Mouse (Mus musculus) liver, embryonic 15.5 days (tissue): ENCODE measurements around the gene Gzme. TPM values are rescaled to one million over a fixed set of nuclear protein-coding genes. Genes with fewer than 3 reads are reported as not detected.

Experiments used
- ATAC-seq: fragments of 200-750 bp; cut with Nextera tagmentation; 2 replicates; pipeline ENCODE4 v1.8.0; 2017; ENCODE audit warnings: moderate number of reproducible peaks, mild to moderate bottlenecking, moderate library complexity; ENCODE audit not compliant: insufficient read depth
- H3K27ac ChIP-seq: fragments of 300-500 bp; sonication (generic); replicated peaks from 2 replicates; pipeline ENCODE4 v1.5.1; 2015; ENCODE audit warnings: mild to moderate bottlenecking, inconsistent platforms
- H3K27me3 ChIP-seq: fragments of 300-500 bp; sonication (generic); 2 replicates; pipeline ENCODE4 v1.6.1; 2015; ENCODE audit warnings: mild to moderate bottlenecking, inconsistent platforms
- H3K36me3 ChIP-seq: fragments of 300-500 bp; sonication (generic); replicated peaks from 2 replicates; pipeline ENCODE4 v1.6.1; 2015; ENCODE audit warnings: moderate library complexity, mild to moderate bottlenecking, inconsistent platforms
- H3K4me1 ChIP-seq: fragments of 300-500 bp; sonication (generic); replicated peaks from 2 replicates; pipeline ENCODE4 v1.6.1; 2015; ENCODE audit warnings: inconsistent platforms
- H3K4me2 ChIP-seq: fragments of 300-500 bp; sonication (generic); 2 replicates; pipeline ENCODE4 v1.6.1; 2015; ENCODE audit warnings: moderate library complexity, mild to moderate bottlenecking, inconsistent platforms
- H3K4me3 ChIP-seq: fragments of 300-500 bp; sonication (generic); replicated peaks from 2 replicates; pipeline ENCODE4 v1.5.1; 2015; ENCODE audit warnings: mild to moderate bottlenecking, inconsistent platforms
- H3K9ac ChIP-seq: fragments of 300-500 bp; sonication (generic); 2 replicates; pipeline ENCODE4 v1.6.1; 2015; ENCODE audit warnings: moderate library complexity, mild to moderate bottlenecking, inconsistent platforms
- H3K9me3 ChIP-seq: fragments of 300-500 bp; sonication (generic); replicated peaks from 2 replicates; pipeline ENCODE4 v1.6.1; 2016; ENCODE audit warnings: inconsistent platforms
- WGBS: fragments of 180-500 bp; shearing (Covaris S2); methylation state at CpG from one replicate; pipeline ENCODE4 v1.1.7; 2015; ENCODE audit warnings: mixed read lengths; ENCODE audit not compliant: insufficient replicate concordance; 5-methylcytosine and 5-hydroxymethylcytosine counted together
- microRNA-seq: library from miRNA; unstranded; fragments of <30 nt; microRNA quantifications from one replicate; pipeline ENCODE4, GENCODE M21; 2016
- polyA plus RNA-seq: library from polyadenylated mRNA; unstranded; fragments of >200 nt; fragmentation: Nextera tagmentation; extraction: Ambion mirVana; gene quantifications from 2 replicates; pipeline ENCODE4 v1.2.1, GENCODE M21; 2015

The Gzme gene
- polyA plus RNA-seq, 1 experiment from 2014 or later, result not detected

DNA sequence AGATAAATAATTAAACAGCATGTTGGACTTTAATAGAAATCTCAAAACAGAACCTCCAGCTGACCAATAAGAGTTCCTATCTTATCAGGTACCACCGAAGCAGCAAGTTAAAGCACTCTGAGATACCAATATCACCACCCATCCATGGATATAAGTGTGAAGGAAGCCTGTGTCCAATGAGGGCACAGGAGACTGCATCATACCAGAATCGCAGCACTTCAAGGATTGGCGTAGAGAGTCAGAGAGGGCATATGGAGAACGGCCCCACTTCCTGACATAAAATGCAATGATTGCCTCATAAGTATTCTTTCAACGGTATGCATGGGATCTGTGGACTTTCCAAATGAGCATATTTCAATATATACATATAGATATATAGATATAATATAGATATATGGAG lies 15.4 kb downstream of the Gzme start:
- 50% methylated on average over 5 of the region's 5 CpGs for WGBS
- Histone ChIP-seq H3K4me1 (no peaks in the 10 kb centered on the region), H3K36me3 (no peaks in the 10 kb centered on the region), H3K9ac (no peak overlapping the region), H3K27me3 (no peaks in the 10 kb centered on the region), H3K9me3 (no peaks in the 10 kb centered on the region), H3K4me2 (no peak overlapping the region), H3K4me3 (no peak overlapping the region), H3K27ac (no peak overlapping the region)
- no peak for ATAC-seq

DNA sequence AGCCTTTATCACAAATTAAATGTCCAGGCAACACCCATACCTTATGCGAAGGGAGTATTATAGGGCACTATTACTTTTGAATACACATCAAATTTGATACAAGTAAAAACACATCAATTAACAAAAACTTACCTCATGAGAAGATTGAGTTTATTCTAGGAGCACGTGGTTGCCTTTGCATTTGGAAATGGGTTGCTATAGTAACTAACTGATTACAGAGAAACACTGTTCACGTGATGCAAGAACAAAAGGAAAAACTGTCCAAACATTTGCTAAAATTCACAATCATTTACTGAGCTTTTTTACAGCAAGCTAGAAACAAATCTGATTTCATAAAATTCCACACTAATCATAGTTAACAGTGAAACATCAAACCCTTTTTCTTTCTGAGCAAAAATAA lies 17.0 kb downstream of the Gzme start:
- no peak overlapping the region for H3K4me3 ChIP-seq
- no peaks in the 10 kb centered on the region for H3K9me3 ChIP-seq
- no peak overlapping the region for H3K4me2 ChIP-seq
- no peaks in the 10 kb centered on the region for H3K4me1 ChIP-seq
- H3K27ac ChIP-seq, result no peak overlapping the region
- no peaks in the 10 kb centered on the region for H3K36me3 ChIP-seq
- ATAC-seq, result no peak
- WGBS, result 49% methylated on average over 3 of the region's 3 CpGs
- no peaks in the 10 kb centered on the region for H3K27me3 ChIP-seq
- no peak overlapping the region for H3K9ac ChIP-seq

DNA sequence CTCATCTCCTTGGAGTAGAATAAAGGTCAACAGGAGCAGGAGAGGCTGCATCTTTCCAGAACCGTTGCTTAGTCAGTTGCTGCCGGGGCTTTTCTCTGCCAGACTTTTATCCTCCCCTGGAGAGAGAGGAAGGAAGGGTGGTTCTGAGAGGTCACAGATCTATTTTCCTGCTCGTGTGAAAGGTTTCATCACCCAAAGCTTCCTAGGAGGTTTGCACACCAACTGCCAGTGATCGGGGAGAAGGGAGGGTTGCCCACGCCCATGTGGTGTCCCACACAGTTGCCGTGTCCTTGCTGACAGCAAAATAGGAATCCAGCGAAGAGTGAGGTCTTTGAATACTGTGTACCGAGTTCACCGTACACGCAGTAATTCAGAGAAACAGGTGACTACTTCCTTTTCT lies 18.0 kb downstream of the Gzme start, which contains the start of gene Ctsg:
Ctsg (minus strand) TSS at position 189 of the 400 bp plus-strand sequence.
- 36% methylated on average over 10 of the region's 10 CpGs for WGBS
- H3K4me3 ChIP-seq, result no peak within 1 kb of the TSS
- no peak within 1 kb of the TSS for H3K9ac ChIP-seq
- H3K27ac ChIP-seq, result no peak within 1 kb of the TSS
- H3K27me3 ChIP-seq, result no peaks in the 10 kb centered on the region
- no peaks in the 10 kb centered on the region for H3K4me1 ChIP-seq
- no peak for ATAC-seq
- no peaks in the 10 kb centered on the region for H3K9me3 ChIP-seq
- no peak within 1 kb of the TSS for H3K4me2 ChIP-seq
- no peaks in the 10 kb centered on the region for H3K36me3 ChIP-seq

DNA sequence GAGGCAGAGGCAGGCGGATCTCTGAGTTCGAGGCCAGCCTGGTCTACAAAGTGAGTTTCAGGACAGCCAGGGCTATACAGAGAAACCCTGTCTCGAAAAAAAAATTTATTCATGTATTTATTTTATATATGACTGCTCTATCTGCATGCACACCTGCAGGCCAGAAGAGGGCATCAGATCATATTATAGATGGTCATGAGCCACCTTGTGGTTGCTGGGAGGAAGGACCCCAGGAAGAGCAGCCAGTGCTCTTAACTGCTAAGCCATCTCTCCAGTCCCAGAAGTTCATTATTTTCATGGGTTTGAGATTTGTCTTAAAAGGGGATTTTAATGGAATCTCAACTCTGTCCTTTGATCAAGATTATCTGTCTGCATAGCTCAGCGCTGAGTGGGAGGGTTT lies 21.5 kb downstream of the Gzme start:
- H3K4me2 ChIP-seq, result no peak overlapping the region
- H3K9me3 ChIP-seq, result no peaks in the 10 kb centered on the region
- H3K36me3 ChIP-seq, result no peaks in the 10 kb centered on the region
- H3K27ac ChIP-seq, result no peak overlapping the region
- H3K4me3 ChIP-seq, result no peak overlapping the region
- no peaks in the 10 kb centered on the region for H3K4me1 ChIP-seq
- WGBS, result 56% methylated on average over 4 of the region's 4 CpGs
- ATAC-seq, result no peak
- no peak overlapping the region for H3K9ac ChIP-seq
- H3K27me3 ChIP-seq, result no peaks in the 10 kb centered on the region

DNA sequence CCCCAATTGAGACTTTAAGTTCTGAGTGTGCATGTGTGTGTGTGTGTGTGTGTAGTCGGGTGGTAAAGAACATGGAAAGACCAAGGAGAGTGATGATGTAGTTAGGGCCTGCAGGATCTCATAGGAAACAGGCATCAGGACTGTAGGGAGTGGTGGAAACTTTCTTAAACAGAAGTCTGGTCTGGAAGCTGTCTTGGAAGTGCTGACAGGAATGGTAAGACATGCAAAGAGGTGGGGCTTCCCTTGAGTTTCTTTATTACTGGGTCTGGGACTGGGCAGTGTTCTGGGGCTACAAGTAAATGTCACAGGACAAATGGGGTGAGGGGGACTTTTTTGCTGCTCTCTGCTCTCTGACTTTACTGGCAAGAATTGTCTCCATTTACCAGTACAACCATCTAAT lies 22.8 kb downstream of the Gzme start:
- H3K27ac ChIP-seq, result no peak overlapping the region
- H3K4me2 ChIP-seq, result no peak overlapping the region
- no peaks in the 10 kb centered on the region for H3K36me3 ChIP-seq
- H3K27me3 ChIP-seq, result no peaks in the 10 kb centered on the region
- H3K4me1 ChIP-seq, result no peaks in the 10 kb centered on the region
- no peaks in the 10 kb centered on the region for H3K9me3 ChIP-seq
- no peak for ATAC-seq
- H3K4me3 ChIP-seq, result no peak overlapping the region
- WGBS, result 54% methylated on average over 1 of the region's 1 CpGs
- no peak overlapping the region for H3K9ac ChIP-seq

DNA sequence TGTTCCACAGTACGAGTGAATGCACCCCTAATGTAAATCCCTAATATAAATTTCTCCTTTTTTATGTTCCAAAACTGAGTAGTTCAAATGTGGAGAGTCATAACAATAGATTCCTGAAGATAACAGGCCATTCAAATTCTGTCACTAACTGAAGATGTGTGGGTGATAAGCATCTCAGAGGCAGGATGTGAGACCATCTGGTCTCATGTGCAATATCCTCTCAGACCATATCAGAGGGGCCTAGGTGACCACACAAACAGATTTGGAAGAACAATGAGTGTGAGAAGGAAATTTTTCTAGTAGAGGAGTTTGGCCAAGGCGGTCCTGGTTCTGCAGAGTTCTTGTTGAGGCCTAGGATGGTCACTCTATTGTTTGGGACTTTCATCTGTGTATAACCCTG lies 27.1 kb downstream of the Gzme start:
- H3K4me3 ChIP-seq, result no peak overlapping the region
- no peaks in the 10 kb centered on the region for H3K4me1 ChIP-seq
- H3K27me3 ChIP-seq, result no peaks in the 10 kb centered on the region
- ATAC-seq, result no peak
- H3K4me2 ChIP-seq, result no peak overlapping the region
- H3K27ac ChIP-seq, result no peak overlapping the region
- H3K9ac ChIP-seq, result no peak overlapping the region
- no peaks in the 10 kb centered on the region for H3K36me3 ChIP-seq
- no peaks in the 10 kb centered on the region for H3K9me3 ChIP-seq
- WGBS, result 23% methylated on average over 2 of the region's 2 CpGs

DNA sequence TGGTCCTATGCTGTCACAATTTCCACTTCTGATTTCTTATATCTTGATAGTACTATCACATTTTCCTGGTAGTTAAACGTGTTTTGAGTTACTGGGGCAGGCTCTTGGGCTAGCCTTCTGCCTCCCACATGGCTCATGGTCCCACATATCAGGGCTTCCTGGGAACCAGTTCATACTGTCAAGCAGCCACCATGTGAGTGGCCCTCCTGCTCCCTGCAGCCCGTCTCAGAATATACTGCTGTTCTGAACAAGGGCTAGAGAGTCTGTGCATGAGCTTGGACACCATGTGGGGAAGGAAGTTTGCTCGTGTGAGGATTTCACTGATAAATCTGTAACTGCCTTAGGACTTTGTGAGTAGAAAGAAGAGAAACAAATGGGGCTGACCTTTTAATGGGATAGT lies 33.7 kb downstream of the Gzme start:
- Histone ChIP-seq H3K4me1 (no peaks in the 10 kb centered on the region), H3K36me3 (no peaks in the 10 kb centered on the region), H3K4me2 (no peak overlapping the region), H3K27me3 (no peaks in the 10 kb centered on the region), H3K9ac (no peak overlapping the region), H3K4me3 (no peak overlapping the region), H3K9me3 (no peaks in the 10 kb centered on the region), H3K27ac (no peak overlapping the region)
- ATAC-seq, result no peak
- 32% methylated on average over 3 of the region's 3 CpGs for WGBS

DNA sequence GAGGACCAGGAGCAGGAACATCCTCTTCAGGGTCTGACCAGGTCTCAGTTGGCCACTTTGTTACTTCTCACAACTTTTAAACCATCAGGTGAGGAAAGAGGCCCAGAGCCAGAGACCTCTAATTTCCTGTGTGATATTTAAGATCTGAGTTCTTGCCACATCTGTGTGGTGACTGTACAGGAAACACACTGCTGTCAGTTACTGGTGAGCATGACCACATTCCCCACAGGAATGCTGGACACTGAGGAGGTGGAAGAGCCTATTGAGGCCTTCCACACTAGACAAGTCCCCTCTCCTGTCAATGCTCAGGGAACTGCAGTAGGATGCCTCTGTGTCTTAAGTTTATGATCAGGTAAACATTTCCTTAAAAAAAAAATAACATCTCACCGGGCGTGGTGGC lies 35.3 kb downstream of the Gzme start, which contains the start of gene Mcpt8:
Mcpt8 (minus strand) TSS at position 107 of the 400 bp plus-strand sequence.
- Histone ChIP-seq H3K36me3 (no peaks in the 10 kb centered on the region), H3K4me2 (no peak within 1 kb of the TSS), H3K27me3 (no peaks in the 10 kb centered on the region), H3K4me3 (no peak within 1 kb of the TSS), H3K9ac (no peak within 1 kb of the TSS), H3K27ac (no peak within 1 kb of the TSS), H3K9me3 (no peaks in the 10 kb centered on the region), H3K4me1 (no peaks in the 10 kb centered on the region)
- 74% methylated on average over 2 of the region's 2 CpGs for WGBS
- ATAC-seq, result no peak

DNA sequence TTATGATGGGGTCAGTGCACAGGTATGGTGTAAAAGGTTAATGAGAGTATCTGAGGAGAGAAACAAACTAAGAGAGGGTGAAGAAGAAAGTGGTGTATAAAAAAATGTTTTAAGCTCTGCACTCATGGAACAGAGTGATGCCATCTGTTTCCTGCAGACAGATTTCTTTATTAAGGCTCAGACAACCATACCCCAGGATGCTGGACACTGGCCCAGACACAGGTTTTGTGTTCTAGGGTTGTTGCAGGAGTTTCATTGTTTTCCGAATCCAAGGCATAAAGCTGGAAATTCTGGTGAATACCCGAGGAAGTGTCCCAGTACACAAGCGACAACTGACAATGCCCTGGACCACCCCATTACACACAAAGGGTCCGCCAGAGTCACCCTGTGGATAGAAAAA lies 38.4 kb downstream of the Gzme start:
- Histone ChIP-seq H3K4me1 (no peaks in the 10 kb centered on the region), H3K4me3 (no peak overlapping the region), H3K27ac (no peak overlapping the region), H3K36me3 (no peaks in the 10 kb centered on the region), H3K27me3 (no peaks in the 10 kb centered on the region), H3K4me2 (no peak overlapping the region), H3K9me3 (no peaks in the 10 kb centered on the region), H3K9ac (no peak overlapping the region)
- no peak for ATAC-seq
- WGBS, result 47% methylated on average over 4 of the region's 4 CpGs

Small RNAs within 50 kb of the gene (microRNA-seq; reads per million reads assigned to microRNA genes)
- not detected for gene Mir6949

Other genes with a start within 250 kb of the Gzme start
- gene Cbln3, start 236.2 kb downstream of the Gzme start, polyA plus RNA-seq, result 0.20 and 0.31 TPM in 2 replicates
- 8.6 and 10.1 TPM in 2 replicates for gene Khnyn, start 235.7 kb downstream of the Gzme start, polyA plus RNA-seq
- 12.8 and 15.5 TPM in 2 replicates for gene Sdr39u1, start 220.3 kb downstream of the Gzme start, polyA plus RNA-seq
- gene Cma1, start 175.9 kb downstream of the Gzme start, polyA plus RNA-seq, result 0.36 and 0.47 TPM in 2 replicates
- gene Cma2, start 169.6 kb downstream of the Gzme start, polyA plus RNA-seq, result not detected in 2 replicates
- not detected in 2 replicates for gene Mcpt1, start 102.7 kb downstream of the Gzme start, polyA plus RNA-seq
- not detected in 2 replicates for gene Mcpt9, start 90.1 kb downstream of the Gzme start, polyA plus RNA-seq
- gene Mcpt2, start 78.6 kb downstream of the Gzme start, polyA plus RNA-seq, result 0.14 and 0.15 TPM in 2 replicates
- not detected in 2 replicates for gene Mcpt4, start 58.3 kb downstream of the Gzme start, polyA plus RNA-seq
- 6.2 and 6.4 TPM in 2 replicates for gene Mcpt8, start 35.4 kb downstream of the Gzme start, polyA plus RNA-seq
- 39.4 and 44.1 TPM in 2 replicates for gene Ctsg, start 18.1 kb downstream of the Gzme start, polyA plus RNA-seq
- gene Gzmd, start 12.0 kb upstream of the Gzme start, polyA plus RNA-seq, result not detected in 2 replicates
- not detected in 2 replicates for gene Gzmg, start 39.0 kb upstream of the Gzme start, polyA plus RNA-seq
- gene Gzmn, start 54.0 kb upstream of the Gzme start, polyA plus RNA-seq, result not detected in 2 replicates
- not detected in 2 replicates for gene Gzmf, start 90.8 kb upstream of the Gzme start, polyA plus RNA-seq
- 0.09 TPM in 1 of 2 replicates, not detected in the other for gene Gzmc, start 114.0 kb upstream of the Gzme start, polyA plus RNA-seq
- gene Gzmb, start 141.6 kb upstream of the Gzme start, polyA plus RNA-seq, result 0.39 and 0.44 TPM in 2 replicates
- gene Atp12a, start 244.4 kb upstream of the Gzme start, polyA plus RNA-seq, result not detected in 2 replicates